Mouse (Mus musculus) T-helper 2 cell (primary cell): Measurements from ENCODE around the gene Dok4.

ENCODE experiments used
- in situ Hi-C: fragments of 300-600 bp; cut with MboI, MseI; formaldehyde crosslinking; loops from one replicate; pipeline ENCODE4 v1.15.1; 2025; ENCODE audit warnings: high pct_unique_total_duplicates

The Dok4 gene

DNA sequence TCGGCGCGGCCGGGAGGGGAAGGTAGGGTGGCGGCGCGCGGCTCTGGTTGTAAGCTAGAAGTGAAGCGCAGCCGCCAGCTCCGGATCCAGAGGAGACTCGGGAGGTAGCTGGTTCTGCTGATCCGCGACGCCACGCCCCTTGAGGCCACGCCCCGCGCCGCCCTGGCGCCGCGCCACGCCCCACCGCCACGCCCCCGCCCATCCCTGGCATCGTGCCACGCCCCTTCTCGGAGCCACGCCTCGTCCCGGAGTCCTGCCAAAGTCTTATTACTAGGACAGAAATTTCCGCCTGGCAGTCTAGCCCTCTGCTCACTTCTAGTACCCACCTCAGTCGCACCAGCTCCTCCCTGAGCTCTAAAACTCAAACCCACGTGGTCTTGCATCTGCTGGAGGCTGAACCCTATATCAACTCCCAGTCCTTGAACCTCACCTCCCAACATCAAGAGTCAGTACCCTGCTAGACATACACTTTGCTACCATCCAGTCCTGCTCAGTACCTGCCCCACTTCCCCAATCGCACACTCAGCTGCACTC, at the start of gene Dok4:
Gene Dok4, minus strand, starts transcription at position 134 of the 534 bp plus-strand sequence.
- in situ Hi-C loops, result no loop called here

DNA sequence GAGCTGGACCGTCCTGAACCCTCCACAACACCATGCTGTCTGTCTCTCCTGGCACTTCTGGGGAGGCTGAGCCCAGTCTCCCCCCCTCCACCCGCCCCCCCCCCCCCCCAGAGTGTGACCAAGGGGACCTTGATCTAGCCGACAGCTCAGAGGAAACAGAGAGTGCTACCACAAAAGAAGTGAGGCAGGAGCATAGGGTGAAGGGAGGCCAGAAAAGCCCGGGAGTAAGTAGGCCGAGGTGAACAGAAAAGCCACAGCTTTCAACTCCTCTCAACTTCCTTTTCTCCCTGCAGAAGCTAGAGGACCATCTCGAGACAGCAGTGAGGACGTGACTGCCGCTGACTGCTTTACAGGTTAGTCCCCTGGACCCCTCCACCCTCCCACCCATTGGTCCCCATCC, 47.3 kb upstream of the Dok4 start, which contains the start of gene Adgrg5:
Gene Adgrg5, plus strand, starts transcription at position 290 of the 400 bp plus-strand sequence.
- in situ Hi-C loops, result no loop called here

GRCm38 (mm10) chr8:94922602-94923001, 46.5 kb upstream of the Dok4 start:
- in situ Hi-C loops, result no loop called here

DNA sequence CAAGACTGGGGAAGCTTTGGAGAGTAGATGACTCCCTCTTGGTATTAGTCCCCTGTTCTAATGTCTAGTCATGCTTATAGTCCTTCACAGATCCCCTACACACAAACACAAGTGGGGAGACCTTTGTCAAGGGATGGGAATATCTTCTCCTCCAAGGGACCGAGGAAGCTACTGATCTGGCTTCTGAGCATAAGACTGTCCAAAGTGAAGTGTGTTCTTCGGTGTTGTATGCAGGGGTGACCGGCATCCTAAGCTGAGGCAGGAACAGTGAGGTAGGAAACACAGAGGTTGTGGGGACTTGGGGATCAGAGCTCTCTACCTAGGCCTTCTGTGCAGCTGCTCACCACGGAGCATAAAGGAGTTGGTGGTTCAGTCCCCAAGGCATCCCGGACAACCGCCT, 46.0 kb upstream of the Dok4 start:
- in situ Hi-C loops, result no loop called here

GRCm38 (mm10) chr8:94919256-94919655, 43.1 kb upstream of the Dok4 start:
- in situ Hi-C loops, result no loop called here

DNA sequence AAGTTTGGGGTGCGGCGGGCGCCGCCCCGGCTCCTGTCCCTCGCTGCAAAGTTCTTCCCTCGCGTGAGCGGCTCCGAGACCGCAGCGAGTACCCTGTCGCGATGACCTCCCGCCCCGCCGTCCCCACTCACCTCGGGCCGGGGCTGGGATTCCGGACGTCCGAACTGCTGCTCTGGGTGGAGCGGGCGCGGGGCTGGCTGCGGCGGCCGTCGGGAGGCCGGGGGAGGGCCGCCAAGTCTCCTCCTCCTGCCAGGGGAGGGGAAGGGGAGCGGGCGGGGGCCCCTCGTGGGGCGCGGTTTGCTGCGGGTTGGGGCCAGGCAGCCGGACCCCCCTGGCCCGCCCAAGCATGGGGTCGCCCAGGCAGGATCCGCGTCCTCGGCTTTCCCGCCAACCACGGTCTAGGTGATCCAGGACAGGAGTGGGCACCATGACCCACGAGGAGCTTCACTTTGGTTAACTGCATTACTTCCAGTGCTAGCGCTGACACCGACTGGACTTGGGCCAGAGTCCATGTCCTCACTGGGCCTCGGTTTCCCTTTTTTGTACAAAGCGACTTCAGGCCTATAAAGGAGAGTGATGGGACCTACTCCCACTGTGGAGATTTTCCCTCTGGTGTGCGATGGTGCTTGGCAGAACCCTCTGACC, 41.8 kb upstream of the Dok4 start, which contains the start of gene Ccdc102a:
Gene Ccdc102a, minus strand, starts transcription at position 248 of the 645 bp plus-strand sequence.
- in situ Hi-C loops, result no loop called here

DNA sequence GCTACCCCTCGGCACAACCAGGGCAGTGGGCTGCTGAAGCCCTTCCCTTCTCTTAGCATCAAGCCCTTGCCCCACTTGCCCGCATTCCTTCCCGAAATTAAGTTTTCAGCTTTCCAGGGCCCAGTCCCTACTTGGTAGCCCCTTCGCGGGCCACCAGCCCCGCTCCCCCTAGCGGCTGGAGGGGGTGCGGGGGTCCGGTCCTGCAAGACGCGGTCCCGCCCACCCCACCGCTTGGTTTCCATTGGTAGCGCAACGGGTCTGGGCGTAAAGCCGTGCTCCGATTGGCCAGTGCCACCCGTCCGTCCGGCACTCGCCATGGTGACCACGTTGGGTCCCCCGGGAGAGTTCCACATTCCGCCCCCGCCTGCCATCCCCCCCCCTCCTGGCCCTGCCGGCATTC, 41.2 kb upstream of the Dok4 start:
- in situ Hi-C loops, result no loop called here

DNA sequence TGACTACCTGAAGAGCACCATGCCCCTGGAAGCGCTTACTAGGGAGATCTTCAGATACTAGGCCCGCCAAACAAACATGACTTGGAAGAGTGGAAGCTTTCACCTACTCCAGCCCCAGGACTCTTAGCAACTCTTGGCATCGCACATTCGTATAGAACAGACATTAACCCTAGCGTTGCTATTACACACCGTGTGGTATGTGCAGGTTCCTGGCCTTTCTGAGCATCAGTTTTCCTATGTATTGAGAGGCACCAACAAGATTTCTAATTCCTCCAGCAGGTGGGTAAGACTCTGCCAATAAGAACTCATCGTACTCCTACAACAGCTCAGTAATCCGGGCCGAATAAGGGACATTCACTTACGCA, 40.8 kb upstream of the Dok4 start:
- in situ Hi-C loops, result no loop called here

DNA sequence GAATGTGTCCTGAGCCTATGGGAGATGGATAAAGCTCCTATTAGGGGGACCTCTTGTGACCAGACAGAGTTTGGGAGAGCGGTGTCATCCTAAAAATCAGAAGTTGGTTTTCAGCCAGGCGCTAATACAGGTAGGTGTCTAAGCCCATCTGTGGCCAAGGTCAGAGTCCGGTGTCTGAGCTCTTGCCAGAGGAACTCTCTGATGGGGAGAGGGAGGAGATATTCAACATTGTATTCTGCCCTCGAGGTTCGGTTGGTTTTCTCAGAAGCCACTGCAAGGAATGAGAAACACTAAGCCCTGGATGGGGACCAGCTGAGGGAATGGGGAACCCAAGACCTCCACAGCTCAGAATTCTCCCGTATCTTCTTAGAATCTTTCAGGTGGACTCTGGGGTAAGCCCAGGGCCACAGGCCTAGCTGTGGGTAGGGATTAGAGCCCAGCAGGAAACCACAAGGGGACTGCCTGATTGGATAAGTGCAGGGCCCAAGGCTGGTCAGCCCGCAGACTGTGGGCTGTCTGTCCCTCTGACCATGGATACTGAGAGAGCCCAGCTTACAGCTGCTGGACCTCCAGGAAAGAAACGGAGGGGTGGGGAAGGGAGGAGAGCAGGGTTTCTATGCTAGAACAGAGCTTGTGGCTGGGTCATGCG, 40.3 kb upstream of the Dok4 start:
- in situ Hi-C loops, result no loop called here

- in situ Hi-C loops, result no loop called here
Observed at GRCm38 (mm10) chr8:94914701-94915101, 38.6 kb upstream of the Dok4 start.

DNA sequence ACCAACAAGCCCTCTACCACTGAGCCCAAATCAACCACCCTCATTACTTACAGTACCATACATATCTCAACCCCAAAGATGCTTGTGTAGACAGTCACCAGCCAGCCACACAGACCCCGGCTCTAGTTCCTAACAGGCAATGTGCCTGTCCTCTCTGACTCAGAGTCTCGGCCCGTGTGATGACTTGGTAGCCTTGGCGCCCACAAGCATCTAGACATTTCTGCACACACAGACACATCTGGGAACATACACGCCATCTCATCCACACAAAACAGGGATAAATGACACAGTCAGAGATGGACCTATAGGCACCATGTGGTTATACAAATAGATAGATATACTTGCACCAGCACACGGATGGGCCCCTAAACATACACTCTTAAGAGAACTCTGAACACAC, 38.1 kb upstream of the Dok4 start:
- in situ Hi-C loops, result no loop called here

DNA sequence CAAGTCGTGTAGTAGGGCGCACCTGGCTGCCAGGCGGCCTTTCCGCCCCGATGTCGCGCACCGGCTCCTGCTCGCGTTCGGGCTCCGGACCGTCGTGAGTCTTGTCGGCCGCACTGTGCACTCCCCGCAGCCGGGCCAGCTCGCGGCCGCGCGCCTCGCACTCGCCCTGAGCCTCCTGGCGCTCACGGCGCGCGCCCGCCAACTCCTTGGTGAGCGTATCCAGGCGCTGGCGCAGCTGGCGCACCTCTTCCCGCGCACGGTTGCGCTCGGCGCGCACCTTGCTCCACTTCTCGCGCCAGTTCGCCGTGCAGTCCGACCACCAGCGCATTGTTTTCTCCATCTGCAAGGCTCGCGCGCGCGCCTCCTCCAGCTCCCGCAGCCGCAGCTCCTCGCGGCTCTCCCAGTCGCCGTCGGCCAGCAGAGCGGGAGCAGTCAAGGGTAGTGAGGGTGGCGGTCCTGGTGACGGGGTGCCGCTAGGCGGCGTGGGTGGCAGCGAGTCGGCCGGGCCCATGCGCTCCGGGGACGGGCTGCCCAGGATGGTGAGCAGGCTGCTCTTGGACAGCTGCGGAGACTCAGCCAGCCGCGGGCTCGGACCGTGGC, 37.0 kb upstream of the Dok4 start:
- in situ Hi-C loops, result no loop called here

- in situ Hi-C loops, result loop anchor here (5.0 kb wide), 1 partner anchor 42 kb away; no protein-coding TSS in a partner anchor
Observed at GRCm38 (mm10) chr8:94908847-94909246, 32.7 kb upstream of the Dok4 start.

DNA sequence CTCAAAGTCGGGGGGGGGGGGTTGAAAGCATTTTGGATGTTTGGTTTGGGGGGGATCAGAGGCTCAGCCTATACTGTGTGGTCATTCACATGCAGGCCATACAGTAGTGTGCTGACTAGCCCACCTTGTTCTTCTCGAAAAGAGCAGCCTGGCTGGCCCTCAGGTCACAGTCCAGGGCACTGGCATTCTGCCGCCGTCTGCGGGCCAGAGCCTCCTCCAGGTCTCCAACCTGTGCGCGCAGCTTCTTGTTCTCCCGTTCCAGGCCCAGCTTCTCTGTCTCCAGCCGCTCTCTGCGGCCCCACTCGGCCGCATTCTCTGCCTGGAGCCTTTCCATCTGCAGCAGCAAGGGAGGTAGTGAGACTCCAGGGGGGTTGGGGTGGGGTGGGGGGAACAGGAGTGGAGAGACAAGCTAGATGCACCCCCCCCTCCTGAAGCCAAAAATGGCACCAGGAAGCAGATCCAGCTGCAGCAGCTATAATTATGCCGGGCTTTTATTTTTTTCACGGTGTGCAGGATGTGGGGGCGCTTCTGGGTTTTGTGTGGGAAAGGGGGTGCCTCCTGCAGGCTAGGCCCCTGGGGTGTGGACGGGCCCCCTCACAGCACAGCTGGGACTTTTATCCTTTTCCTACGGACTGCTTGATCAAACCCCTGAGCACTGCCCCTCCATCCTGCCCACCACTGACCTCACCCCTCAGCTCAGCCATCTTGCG, 31.6 kb upstream of the Dok4 start:
- in situ Hi-C loops, result loop anchor here (5.0 kb wide), 1 partner anchor 40 kb away; no protein-coding TSS in a partner anchor

DNA sequence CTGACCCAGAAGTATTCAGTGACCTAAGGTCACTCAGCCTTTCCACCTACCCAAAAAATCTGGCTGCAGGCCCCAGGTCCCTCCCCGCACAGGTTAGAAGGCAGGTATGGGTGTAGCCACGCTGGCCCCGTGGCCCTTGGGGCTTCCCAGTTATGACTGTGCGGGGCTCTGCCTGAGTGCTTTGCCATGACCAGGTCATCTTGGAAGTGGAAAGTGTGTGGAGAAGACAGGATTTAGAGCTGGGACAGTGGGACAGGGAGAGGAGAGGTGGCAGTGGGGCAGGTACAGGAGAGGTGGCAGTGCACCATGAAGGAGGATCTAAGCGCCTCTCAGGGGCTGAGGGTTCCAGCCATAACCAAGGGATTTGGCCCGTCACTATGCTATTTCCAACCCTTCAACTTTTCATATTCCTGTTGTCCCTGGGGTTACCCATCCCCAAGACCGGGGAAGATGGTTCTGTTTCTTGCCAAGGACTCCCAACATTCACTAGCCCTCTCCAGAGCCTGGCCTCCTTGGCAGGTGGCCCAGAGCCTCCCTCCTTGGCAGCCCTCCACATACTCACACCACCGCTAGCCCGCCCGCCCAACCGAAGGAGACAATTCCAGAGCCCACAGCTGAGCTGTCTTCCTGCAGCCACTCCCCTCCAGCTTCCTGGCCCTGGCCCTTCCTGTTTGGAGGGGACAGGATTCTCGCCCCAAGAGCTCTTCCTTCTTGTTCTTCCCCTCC, 28.5 kb upstream of the Dok4 start:
- in situ Hi-C loops, result loop anchor here (5.0 kb wide), 1 partner anchor 37 kb away; no protein-coding TSS in a partner anchor

- in situ Hi-C loops, result no loop called here
Observed at GRCm38 (mm10) chr8:94903709-94904108, 27.6 kb upstream of the Dok4 start.

GRCm38 (mm10) chr8:94901031-94901430, 24.9 kb upstream of the Dok4 start:
- in situ Hi-C loops, result no loop called here

DNA sequence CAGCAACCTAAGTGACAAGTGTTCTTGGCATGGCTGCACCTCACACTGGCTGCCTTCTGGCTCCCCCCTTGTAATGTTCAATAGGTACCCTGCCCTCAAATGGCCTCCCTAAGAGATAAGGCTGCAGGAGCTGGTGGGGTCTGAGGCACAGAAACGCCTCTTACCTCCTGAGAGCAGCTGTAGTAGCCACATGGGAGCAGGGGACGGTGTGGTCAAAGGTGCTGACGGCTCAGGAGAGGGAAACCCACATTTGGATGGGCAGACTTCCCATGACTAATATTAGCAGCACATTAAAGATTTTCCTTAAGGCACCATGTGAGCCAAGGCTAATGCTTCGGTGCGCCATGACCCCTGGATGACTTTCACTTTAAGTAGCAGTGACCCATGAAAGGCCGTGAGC, 24.5 kb upstream of the Dok4 start:
- in situ Hi-C loops, result no loop called here

- in situ Hi-C loops, result no loop called here
Observed at GRCm38 (mm10) chr8:94899262-94899661, 23.1 kb upstream of the Dok4 start.

DNA sequence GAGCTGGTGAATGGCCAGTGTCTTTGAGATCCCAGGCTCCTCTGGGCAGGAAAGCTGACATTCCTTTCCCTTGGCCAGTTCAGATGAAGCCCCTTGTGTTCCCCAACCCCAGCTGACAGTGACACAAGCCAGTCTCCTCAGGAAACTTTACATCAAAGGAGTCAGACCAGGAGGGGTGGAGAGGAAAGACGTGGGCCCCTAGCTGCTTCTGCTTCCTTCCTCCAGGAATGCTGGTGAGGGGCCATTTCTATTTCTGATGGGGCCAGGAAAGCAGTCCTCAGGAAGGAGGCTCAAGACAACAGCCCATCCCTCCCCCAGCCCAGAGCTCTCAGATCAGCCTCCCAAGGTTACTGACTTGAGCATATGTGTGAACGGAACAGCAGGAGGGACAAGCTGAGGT, 16.8 kb upstream of the Dok4 start:
- in situ Hi-C loops, result no loop called here

- in situ Hi-C loops, result no loop called here
Observed at GRCm38 (mm10) chr8:94888383-94889036, 12.4 kb upstream of the Dok4 start.
